Mouse (Mus musculus) olfactory bulb, adult 2 months (tissue): Measurements from ENCODE around the gene Ppp1r37. TPM values are rescaled to one million over a fixed set of nuclear protein-coding genes. Genes with fewer than 3 reads are reported as not detected.

Experiments
- H3K27ac ChIP-seq: fragments of 200-500 bp; 2 replicates; pipeline ENCODE4 v1.5.1; 2012; ENCODE audit warnings: low read depth, low read length; ENCODE audit not compliant: insufficient read depth
- H3K4me1 ChIP-seq: fragments of 200-500 bp; 2 replicates; pipeline ENCODE4 v1.6.1; 2012; ENCODE audit warnings: low read length; ENCODE audit not compliant: control insufficient read depth, insufficient read depth
- H3K4me3 ChIP-seq: fragments of 200-500 bp; 2 replicates; pipeline ENCODE4 v1.5.1; 2012; ENCODE audit warnings: mild to moderate bottlenecking, low read depth, low read length, moderate library complexity; ENCODE audit not compliant: insufficient read depth
- CTCF ChIP-seq: fragments of 200-500 bp; IDR thresholded peaks from 2 replicates; pipeline ENCODE4 v1.5.1; 2012; ENCODE audit warnings: low read depth, mild to moderate bottlenecking, low read length, moderate library complexity; ENCODE audit not compliant: insufficient read depth
- POLR2A ChIP-seq: fragments of 200-500 bp; IDR thresholded peaks from 2 replicates; pipeline ENCODE4 v1.6.1; 2012; ENCODE audit warnings: mild to moderate bottlenecking, low read depth, low read length, moderate library complexity; ENCODE audit not compliant: insufficient read depth
- WGBS: fragments of 180-500 bp; shearing (Covaris S2); methylation state at CpG from one replicate; pipeline ENCODE4 v1.1.7; 2018; 5-methylcytosine and 5-hydroxymethylcytosine counted together
- polyA plus RNA-seq: library from polyadenylated mRNA; stranded (reverse); fragments of >200 nt; gene quantifications from 2 replicates; pipeline ENCODE4 v1.2.4, GENCODE M21; 2012; ENCODE audit warnings: low replicate concordance; ENCODE audit not compliant: missing spikeins, insufficient read depth, insufficient read length

The Ppp1r37 gene
- polyA plus RNA-seq, 1 experiment = not detected

- H3K4me1 ChIP-seq = peaks cover 6% of the 10 kb centered on the region
- WGBS = 100% methylated on average over 1 of the region's 1 CpGs
- H3K27ac ChIP-seq = no peak overlapping the region
- TF ChIP-seq CTCF (no peak), POLR2A (no peak)
- no peak overlapping the region for H3K4me3 ChIP-seq
These were observed 77.4 kb downstream of the Ppp1r37 start for GRCm38 (mm10) chr7:19485488-19485887.

GRCm38 (mm10) chr7:19483281-19483680 lies 79.6 kb downstream of the Ppp1r37 start:
- TF ChIP-seq CTCF (no peak), POLR2A (no peak)
- WGBS = 85% methylated on average over 8 of the region's 8 CpGs
- Histone ChIP-seq H3K4me1 (no peaks in the 10 kb centered on the region), H3K4me3 (no peak overlapping the region), H3K27ac (no peak overlapping the region)

Other genes starting within 250 kb of the Ppp1r37 start
- not detected in 2 replicates for gene Ercc1, start 218.3 kb downstream of the Ppp1r37 start, polyA plus RNA-seq
- gene Cd3eap, start 203.6 kb downstream of the Ppp1r37 start, polyA plus RNA-seq = not detected in 2 replicates
- not detected in 2 replicates for gene Ppp1r13l, start 203.3 kb downstream of the Ppp1r37 start, polyA plus RNA-seq
- gene Ercc2, start 181.1 kb downstream of the Ppp1r37 start, polyA plus RNA-seq = not detected in 2 replicates
- not detected in 2 replicates for gene Klc3, start 159.0 kb downstream of the Ppp1r37 start, polyA plus RNA-seq
- gene Ckm, start 158.3 kb downstream of the Ppp1r37 start, polyA plus RNA-seq = not detected in 2 replicates
- not detected in 2 replicates for gene Mark4, start 104.3 kb downstream of the Ppp1r37 start, polyA plus RNA-seq
- gene Exoc3l2, start 99.7 kb downstream of the Ppp1r37 start, polyA plus RNA-seq = not detected in 2 replicates
- gene Bloc1s3, start 54.7 kb downstream of the Ppp1r37 start, polyA plus RNA-seq = not detected in 2 replicates
- gene Trappc6a, start 54.7 kb downstream of the Ppp1r37 start, polyA plus RNA-seq = not detected in 2 replicates
- gene Nkpd1, start 45.2 kb downstream of the Ppp1r37 start, polyA plus RNA-seq = not detected in 2 replicates
- gene Zfp296, start 14.2 kb upstream of the Ppp1r37 start, polyA plus RNA-seq = not detected in 2 replicates
- not detected in 2 replicates for gene Gemin7, start 14.5 kb upstream of the Ppp1r37 start, polyA plus RNA-seq
- not detected in 2 replicates for gene Clasrp, start 41.4 kb upstream of the Ppp1r37 start, polyA plus RNA-seq
- gene Relb, start 66.4 kb upstream of the Ppp1r37 start, polyA plus RNA-seq = not detected in 2 replicates
- gene Clptm1, start 102.0 kb upstream of the Ppp1r37 start, polyA plus RNA-seq = not detected in 2 replicates
- gene Apoc2, start 114.9 kb upstream of the Ppp1r37 start, polyA plus RNA-seq = not detected in 2 replicates
- gene Gm44805, start 118.3 kb upstream of the Ppp1r37 start, polyA plus RNA-seq = not detected in 2 replicates
- not detected in 2 replicates for gene Apoc4, start 118.4 kb upstream of the Ppp1r37 start, polyA plus RNA-seq
- not detected in 2 replicates for gene Apoc1, start 129.6 kb upstream of the Ppp1r37 start, polyA plus RNA-seq
- gene Apoe, start 136.1 kb upstream of the Ppp1r37 start, polyA plus RNA-seq = 1,139 and 1,603 TPM in 2 replicates
- not detected in 2 replicates for gene Tomm40, start 152.4 kb upstream of the Ppp1r37 start, polyA plus RNA-seq
- not detected in 2 replicates for gene Nectin2, start 187.4 kb upstream of the Ppp1r37 start, polyA plus RNA-seq
- not detected in 2 replicates for gene Bcam, start 207.9 kb upstream of the Ppp1r37 start, polyA plus RNA-seq
- not detected in 2 replicates for gene Cblc, start 233.7 kb upstream of the Ppp1r37 start, polyA plus RNA-seq